Mouse (Mus musculus): ENCODE data around the gene Lmo1.
"Not testable (repeated sequence)": the region's sequence is repeated elsewhere in the genome, so short reads cannot be mapped to it uniquely, and the experiment has no call there.

Gene Lmo1

GRCm38 (mm10) chr7:109111000-109111399, 64.0 kb downstream of the Lmo1 start:
- in situ Hi-C loops (cut with MboI, MseI) = no loop called here

GRCm38 (mm10) chr7:109104894-109105293, 70.1 kb downstream of the Lmo1 start:
- in situ Hi-C loops (cut with MboI, MseI) = no loop called here

- in situ Hi-C loops (cut with MboI, MseI) = no loop called here
Measured at GRCm38 (mm10) chr7:109101167-109101566, 73.8 kb downstream of the Lmo1 start.

DNA sequence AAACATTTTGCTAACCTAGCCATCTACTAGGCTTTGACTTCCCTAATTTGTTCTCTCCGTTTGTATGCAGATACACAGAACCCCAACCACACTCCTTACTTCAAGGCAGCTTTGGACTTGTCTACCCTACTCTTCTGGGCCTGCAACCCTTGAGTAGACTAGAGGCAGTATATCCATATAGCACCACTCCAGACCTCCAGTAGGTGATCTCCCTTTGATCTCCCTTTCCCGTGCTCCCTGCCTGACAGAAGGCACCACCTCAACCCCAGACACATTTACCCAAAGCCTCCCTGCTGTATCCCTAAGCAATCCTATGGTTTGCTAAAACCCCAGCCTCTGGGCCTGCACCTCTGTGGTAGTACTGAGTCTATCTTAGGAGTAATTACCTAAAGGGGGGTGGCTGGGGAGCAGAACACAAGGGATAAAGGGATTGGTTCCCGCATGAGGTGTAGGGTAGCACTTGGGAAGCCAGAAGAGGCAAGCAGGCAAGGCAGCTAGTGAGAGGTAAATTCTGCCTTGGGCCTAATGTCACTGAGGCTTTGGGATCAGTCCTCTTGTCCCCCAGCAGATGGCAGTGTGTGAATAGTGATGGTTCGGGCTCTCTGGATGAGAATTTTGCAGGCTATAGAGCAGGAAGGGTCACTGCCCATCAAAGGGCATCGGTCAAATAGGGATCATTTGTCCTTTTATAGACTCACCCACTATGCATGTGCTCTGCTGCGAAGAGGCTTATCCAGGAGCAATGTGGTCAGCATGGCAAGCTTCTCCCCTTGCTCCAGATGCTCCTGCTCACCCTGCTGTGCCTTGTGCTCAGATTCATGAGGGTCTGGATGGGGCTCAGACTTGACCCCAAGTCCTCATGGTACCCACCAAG, 76.6 kb downstream of the Lmo1 start:
- in situ Hi-C loops (cut with MboI, MseI) = no loop called here

GRCm38 (mm10) chr7:109097203-109097602, 77.8 kb downstream of the Lmo1 start:
- in situ Hi-C loops (cut with MboI, MseI) = no loop called here

GRCm38 (mm10) chr7:109096618-109097017, 78.4 kb downstream of the Lmo1 start:
- in situ Hi-C loops (cut with MboI, MseI) = no loop called here

- in situ Hi-C loops (cut with MboI, MseI) = no loop called here
Measured at GRCm38 (mm10) chr7:109094294-109094693, 80.7 kb downstream of the Lmo1 start.

- in situ Hi-C loops (cut with MboI, MseI) = not testable (repeated sequence)
Measured at GRCm38 (mm10) chr7:109091316-109091715, 83.7 kb downstream of the Lmo1 start.
